10 mouse cellular contexts compared by ENCODE assay signal in the genomic region with DNA sequence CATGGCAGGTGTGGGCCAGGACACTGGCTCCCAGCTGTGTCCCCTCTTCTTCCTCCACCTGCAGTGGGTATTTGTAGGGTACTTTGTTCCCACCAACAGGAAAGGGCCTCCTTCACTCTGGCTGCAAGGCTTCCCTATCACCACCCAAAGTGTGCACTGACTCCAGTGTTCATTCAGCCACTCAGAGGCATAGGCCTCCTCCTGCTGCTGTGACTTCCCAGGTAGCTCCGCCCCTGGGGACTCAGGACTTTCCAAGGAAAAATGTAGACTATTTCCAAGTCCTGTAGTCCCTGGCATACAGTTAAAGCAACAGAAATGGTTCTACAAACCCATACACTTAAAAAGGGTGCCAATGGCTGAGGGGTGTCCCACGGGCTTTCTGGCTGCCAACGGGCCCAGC. TPM values are rescaled to one million over a fixed set of nuclear protein-coding genes. Genes with fewer than 3 reads are reported as not detected.
DNase-seq lines count a peak whose midpoint lies in the region; ATAC-seq and TF ChIP-seq lines count a peak whose summit lies in the region.
"Had no signal": no experiment of that assay in that cellular context is flagged by ENCODE, and none has a peak within 500 bp of the region (broad histone marks: within the 10 kb centered on the region; RNA-seq: fewer than 3 reads in every experiment).

No protein-coding gene starts in this region.

- H3K36me3 ChIP-seq in kidney, adult 2 months (ENCODE audit: control insufficient read depth, insufficient read depth, low read length): no peaks in the 10 kb centered on the region
- peaks cover 17% of the 10 kb centered on the region for H3K36me3 ChIP-seq in E14TG2a.4 (ENCODE audit: insufficient read depth, low read length)
- no peaks in the 10 kb centered on the region for H3K36me3 ChIP-seq in embryonic facial prominence, embryonic 14.5 days (ENCODE audit: control insufficient read depth, insufficient read depth, low read length)
- H3K36me3 ChIP-seq in midbrain, postnatal 0 days (ENCODE audit: insufficient read depth, low read length): no peaks in the 10 kb centered on the region

- H3K9ac ChIP-seq in embryonic facial prominence, embryonic 14.5 days (ENCODE audit: low read depth, low read length): peak overlapping the region; percentile 71
- no peak overlapping the region; the same call in 1 of the 2 replicates for H3K9ac ChIP-seq in midbrain, postnatal 0 days (replicated peaks; ENCODE audit: low read length, poor library complexity, severe bottlenecking)

- DNase-seq in kidney, adult 2 months: peak; percentile 48
- no peak for DNase-seq in kidney, postnatal 10 days
- DNase-seq in embryonic facial prominence, embryonic 14.5 days (ENCODE audit: low spot score): peak; percentile 28
- peak; percentile 30 to 50 for DNase-seq in kidney, postnatal 4 days
- DNase-seq in midbrain, postnatal 0 days (ENCODE audit: low spot score): no peak
- no peak for DNase-seq in left cerebral cortex, adult 11 months (ENCODE audit: low spot score)
- no peak for DNase-seq in ovary, postnatal 36 days (ENCODE audit: low spot score)

- peak overlapping the region; percentile 90 for H3K4me3 ChIP-seq in kidney, adult 2 months (ENCODE audit: insufficient read depth, low read depth, low read length)
- H3K4me3 ChIP-seq in E14TG2a.4 (replicated peaks; ENCODE audit: low read length): peak overlapping the region; percentile 90
- peak overlapping the region; percentile 61 for H3K4me3 ChIP-seq in embryonic facial prominence, embryonic 14.5 days (ENCODE audit: low read depth, low read length)
- peak overlapping the region; percentile 55 for H3K4me3 ChIP-seq in midbrain, postnatal 0 days (ENCODE audit: low read depth, low read length)

- H3K4me1 ChIP-seq in kidney, adult 2 months (ENCODE audit: control insufficient read depth, insufficient read depth, low read length): 0 out of 2 replicates have a peak, but pooled peaks cover 3% of the 10 kb centered on the region
- H3K4me1 ChIP-seq in E14TG2a.4 (replicated peaks; ENCODE audit: low read depth, low read length): peaks cover 41% of the 10 kb centered on the region
- peaks cover 6% of the 10 kb centered on the region; the same call in 1 of the 2 replicates for H3K4me1 ChIP-seq in embryonic facial prominence, embryonic 14.5 days (ENCODE audit: control insufficient read depth, insufficient read depth, low read length)
- H3K4me1 ChIP-seq in midbrain, postnatal 0 days (ENCODE audit: insufficient read depth, low read length): no peaks in the 10 kb centered on the region

- TF ChIP-seq POLR2A in kidney, adult 2 months (IDR thresholded peaks at IDR 0.05; ENCODE audit: low read depth, low read length): no peak

- no peaks in the 10 kb centered on the region for H3K27me3 ChIP-seq in kidney, adult 2 months (replicated peaks; ENCODE audit: control insufficient read depth, insufficient read depth, low read length)
- H3K27me3 ChIP-seq in E14TG2a.4 (ENCODE audit: insufficient read depth, low read length): peaks cover 43% of the 10 kb centered on the region
- H3K27me3 ChIP-seq in embryonic facial prominence, embryonic 14.5 days (replicated peaks; ENCODE audit: control insufficient read depth, insufficient read depth, low read length): no peaks in the 10 kb centered on the region
- H3K27me3 ChIP-seq in midbrain, postnatal 0 days (ENCODE audit: insufficient read depth, low read length): no peaks in the 10 kb centered on the region

- TF ChIP-seq CTCF in kidney, adult 2 months (conservative IDR thresholded peaks at IDR 0.05; ENCODE audit: insufficient read depth, insufficient read length, low read depth, low read length): no peak
- TF ChIP-seq CTCF in E14TG2a.4 (conservative IDR thresholded peaks at IDR 0.05; ENCODE audit: low read length): no peak
- TF ChIP-seq CTCF in midbrain, postnatal 0 days (IDR thresholded peaks at IDR 0.05): no peak

- WGBS in kidney, adult 2 months: 23% methylated on average over 3 of the region's 3 CpGs
- WGBS in embryonic facial prominence, embryonic 14.5 days: 34% methylated on average over 3 of the region's 3 CpGs
- whole genome bisulfite sequencing in midbrain, postnatal 0 days: 36% methylated on average over 3 of the region's 3 CpGs

- peak overlapping the region; percentile 62 for H3K27ac ChIP-seq in kidney, adult 2 months (ENCODE audit: insufficient read depth, low read depth, low read length)
- H3K27ac ChIP-seq in embryonic facial prominence, embryonic 14.5 days (replicated peaks; ENCODE audit: low read depth, low read length): no peak overlapping the region
- no peak overlapping the region for H3K27ac ChIP-seq in midbrain, postnatal 0 days (ENCODE audit: low read depth, low read length)

- H3K4me2 ChIP-seq in embryonic facial prominence, embryonic 14.5 days (ENCODE audit: low read depth, low read length): peak overlapping the region; percentile 96
- H3K4me2 ChIP-seq in midbrain, postnatal 0 days (ENCODE audit: low read depth, low read length, poor library complexity, severe bottlenecking): peak overlapping the region; percentile 95

- no peaks in the 10 kb centered on the region for H3K9me3 ChIP-seq in E14TG2a.4 (ENCODE audit: low read length)
- no peaks in the 10 kb centered on the region for H3K9me3 ChIP-seq in embryonic facial prominence, embryonic 14.5 days (ENCODE audit: control insufficient read depth, low read length)
- no peaks in the 10 kb centered on the region for H3K9me3 ChIP-seq in midbrain, postnatal 0 days (ENCODE audit: low read length)

- ATAC-seq in embryonic facial prominence, embryonic 14.5 days (ENCODE audit: low read depth): no peak
- peak; percentile 24; the same call in 1 of the 2 replicates for ATAC-seq in midbrain, postnatal 0 days (ENCODE audit: low FRiP score)

RNA-seq across cellular contexts. Expression of gene Plpp2, which starts 0.9 kb away (rescaled TPM):
- polyA plus RNA-seq in kidney, adult 2 months (2012; rRNA removed): 58.1 and 66.2 TPM in 2 replicates
- polyA plus RNA-seq in embryonic facial prominence, embryonic 14.5 days (2014; fragmentation: Nextera tagmentation; extraction: Ambion mirVana): 18.1 and 19.9 TPM in 2 replicates
- 34.6 and 56.9 TPM in 2 replicates for total RNA-seq in midbrain, postnatal 0 days (2014; rRNA removed)
- 22.7 and 25.6 TPM in 2 replicates for polyA plus RNA-seq in midbrain, postnatal 0 days (2015; fragmentation: Nextera tagmentation; extraction: Ambion mirVana)

RNA-seq across cellular contexts. Expression of gene Mier2, which starts 22.3 kb away (rescaled TPM):
- polyA plus RNA-seq in kidney, adult 2 months (2012; rRNA removed): 35.0 and 45.0 TPM in 2 replicates
- polyA plus RNA-seq in embryonic facial prominence, embryonic 14.5 days (2014; fragmentation: Nextera tagmentation; extraction: Ambion mirVana): 44.6 and 50.9 TPM in 2 replicates
- total RNA-seq in midbrain, postnatal 0 days (2014; rRNA removed): 95.6 and 98.8 TPM in 2 replicates
- polyA plus RNA-seq in midbrain, postnatal 0 days (2015; fragmentation: Nextera tagmentation; extraction: Ambion mirVana): 43.3 and 46.6 TPM in 2 replicates

RNA-seq across cellular contexts. Expression of gene Theg, which starts 54.5 kb away (rescaled TPM):
- 0.05 TPM in 1 of 2 replicates, not detected in the other for polyA plus RNA-seq in kidney, adult 2 months (2012; rRNA removed)
- not detected in 2 replicates for polyA plus RNA-seq in embryonic facial prominence, embryonic 14.5 days (2014; fragmentation: Nextera tagmentation; extraction: Ambion mirVana)
- total RNA-seq in midbrain, postnatal 0 days (2014; rRNA removed): not detected in 2 replicates
- polyA plus RNA-seq in midbrain, postnatal 0 days (2015; fragmentation: Nextera tagmentation; extraction: Ambion mirVana): not detected in 2 replicates
- total RNA-seq: adrenal gland, postnatal 4 days; layer of hippocampus, postnatal 10 days had no signal

Comparison
In these comparisons a context has a peak if more than half of its experiments do, and no peak if none do; other contexts are left out.
1. DNase-seq: peak in kidney, adult 2 months (single experiment), embryonic facial prominence, embryonic 14.5 days (single experiment) and kidney, postnatal 4 days (2 of 2); none in kidney, postnatal 10 days (single experiment), midbrain, postnatal 0 days (single experiment), left cerebral cortex, adult 11 months (single experiment) and ovary, postnatal 36 days (single experiment).
2. Peak in every context shown above with its lines, with median percentiles within 50 percentile points of each other: H3K4me3 ChIP-seq.